Mouse (Mus musculus) olfactory bulb, adult 2 months (tissue): ENCODE data around the gene Aldh3b3.

Experiments
- CTCF ChIP-seq: fragments of 200-500 bp; IDR thresholded peaks from 2 replicates; pipeline ENCODE4 v1.5.1; 2012; ENCODE audit warnings: low read depth, mild to moderate bottlenecking, low read length, moderate library complexity; ENCODE audit not compliant: insufficient read depth
- POLR2A ChIP-seq: fragments of 200-500 bp; IDR thresholded peaks from 2 replicates; pipeline ENCODE4 v1.6.1; 2012; ENCODE audit warnings: mild to moderate bottlenecking, low read depth, low read length, moderate library complexity; ENCODE audit not compliant: insufficient read depth

DNA sequence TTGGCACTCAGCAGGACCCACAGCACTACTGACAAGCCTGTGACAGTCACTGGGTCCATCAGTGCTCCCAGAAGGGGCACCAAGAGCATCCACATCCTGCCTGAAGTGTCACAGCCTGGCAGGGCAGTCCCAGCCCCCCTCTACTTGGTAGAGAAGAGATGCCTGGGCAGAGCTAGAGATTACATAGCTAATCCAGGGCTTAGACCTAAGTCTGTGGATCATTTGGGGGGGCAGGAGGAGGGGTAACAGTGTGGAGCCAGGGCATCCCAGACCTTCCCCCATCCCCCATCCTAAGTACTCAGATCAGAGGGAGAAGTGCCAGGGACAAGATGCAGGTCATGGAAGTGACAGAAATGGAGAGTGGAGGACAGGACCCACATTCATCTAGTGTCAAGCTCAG is 56.4 kb downstream of the Aldh3b3 start:
- no peak for TF ChIP-seq POLR2A
- TF ChIP-seq CTCF: no peak
